Mouse (Mus musculus): Measurements from ENCODE around the gene Spata13. TPM values are rescaled to one million over a fixed set of nuclear protein-coding genes. Genes with fewer than 3 reads are reported as not detected.

Gene Spata13
- polyA plus RNA-seq, 1 experiment from 2014 or later: 22.9 TPM

GRCm38 (mm10) chr14:60776521-60776920 is 142.7 kb downstream of the Spata13 start:
- Histone ChIP-seq H3K4me1 (no peaks in the 10 kb centered on the region), H3K27me3 (replicated peaks) (no peaks in the 10 kb centered on the region), H3K9ac (replicated peaks) (no peak overlapping the region), H3K36me3 (no peaks in the 10 kb centered on the region), H3K9me3 (replicated peaks) (no peaks in the 10 kb centered on the region), H3K27ac (replicated peaks) (no peak overlapping the region), H3K4me2 (no peak overlapping the region), H3K4me3 (replicated peaks) (no peak overlapping the region)
- 90% methylated on average over 8 of the region's 8 CpGs for WGBS
- no peak for ATAC-seq (ENCODE audit: low FRiP score)

GRCm38 (mm10) chr14:60777485-60777919 is 143.7 kb downstream of the Spata13 start:
- ATAC-seq (ENCODE audit: low FRiP score): no peak
- Histone ChIP-seq H3K27ac (replicated peaks) (no peak overlapping the region), H3K4me2 (no peak overlapping the region), H3K4me3 (replicated peaks) (no peak overlapping the region), H3K4me1 (no peaks in the 10 kb centered on the region), H3K9ac (replicated peaks) (no peak overlapping the region), H3K36me3 (no peaks in the 10 kb centered on the region), H3K27me3 (replicated peaks) (no peaks in the 10 kb centered on the region), H3K9me3 (replicated peaks) (no peaks in the 10 kb centered on the region)
- WGBS: 84% methylated on average over 5 of the region's 5 CpGs

- 92% methylated on average over 7 of the region's 7 CpGs for WGBS
- H3K4me1 ChIP-seq: no peaks in the 10 kb centered on the region
- H3K9me3 ChIP-seq (replicated peaks): no peaks in the 10 kb centered on the region
- no peak overlapping the region for H3K4me2 ChIP-seq
- no peak overlapping the region for H3K9ac ChIP-seq (replicated peaks)
- ATAC-seq (ENCODE audit: low FRiP score): no peak
- no peak overlapping the region for H3K4me3 ChIP-seq (replicated peaks)
- no peaks in the 10 kb centered on the region for H3K27me3 ChIP-seq (replicated peaks)
- H3K36me3 ChIP-seq: no peaks in the 10 kb centered on the region
- no peak overlapping the region for H3K27ac ChIP-seq (replicated peaks)
Observed at GRCm38 (mm10) chr14:60779198-60779597, 145.4 kb downstream of the Spata13 start.

GRCm38 (mm10) chr14:60782121-60782656 is 148.4 kb downstream of the Spata13 start:
- WGBS: 65% methylated on average over 7 of the region's 7 CpGs
- ATAC-seq (ENCODE audit: low FRiP score): no peak
- H3K27me3 ChIP-seq (replicated peaks): no peaks in the 10 kb centered on the region
- peaks cover 7% of the 10 kb centered on the region for H3K4me1 ChIP-seq
- H3K4me2 ChIP-seq: no peak overlapping the region
- H3K36me3 ChIP-seq: no peaks in the 10 kb centered on the region
- H3K9me3 ChIP-seq (replicated peaks): no peaks in the 10 kb centered on the region
- no peak overlapping the region for H3K9ac ChIP-seq (replicated peaks)
- no peak overlapping the region for H3K27ac ChIP-seq (replicated peaks)
- H3K4me3 ChIP-seq (replicated peaks): no peak overlapping the region

GRCm38 (mm10) chr14:60783196-60783595 is 149.4 kb downstream of the Spata13 start:
- Histone ChIP-seq H3K27me3 (replicated peaks) (no peaks in the 10 kb centered on the region), H3K4me1 (peaks cover 7% of the 10 kb centered on the region), H3K4me2 (no peak overlapping the region), H3K9ac (replicated peaks) (no peak overlapping the region), H3K4me3 (replicated peaks) (no peak overlapping the region), H3K9me3 (replicated peaks) (no peaks in the 10 kb centered on the region), H3K27ac (replicated peaks) (no peak overlapping the region), H3K36me3 (peaks cover 4% of the 10 kb centered on the region; the same call in 1 of the 2 replicates)
- WGBS: 50% methylated on average over 8 of the region's 8 CpGs
- ATAC-seq (ENCODE audit: low FRiP score): no peak

- Histone ChIP-seq H3K4me1 (peaks cover 7% of the 10 kb centered on the region), H3K4me3 (replicated peaks) (peak within 1 kb of the TSS; percentile 83), H3K4me2 (peak within 1 kb of the TSS; percentile 78), H3K27me3 (replicated peaks) (no peaks in the 10 kb centered on the region), H3K9me3 (replicated peaks) (no peaks in the 10 kb centered on the region), H3K27ac (replicated peaks) (peak within 1 kb of the TSS; percentile 80), H3K36me3 (peaks cover 10% of the 10 kb centered on the region; the same call in 1 of the 2 replicates), H3K9ac (replicated peaks) (peak within 1 kb of the TSS; percentile 67)
- WGBS: under 1% methylated on average over 61 of the region's 61 CpGs
- peak; percentile 95 for ATAC-seq (ENCODE audit: low FRiP score)
Observed at GRCm38 (mm10) chr14:60784427-60785315, 150.9 kb downstream of the Spata13 start, which contains the start of gene Mipep. TSS of gene Mipep (plus strand) at chr14:60784573.

GRCm38 (mm10) chr14:60790103-60790502 is 156.3 kb downstream of the Spata13 start:
- peaks cover 3% of the 10 kb centered on the region for H3K4me1 ChIP-seq
- H3K4me3 ChIP-seq (replicated peaks): no peak overlapping the region
- no peak overlapping the region for H3K4me2 ChIP-seq
- 33% methylated on average over 3 of the region's 3 CpGs for WGBS
- no peaks in the 10 kb centered on the region for H3K9me3 ChIP-seq (replicated peaks)
- no peak overlapping the region for H3K27ac ChIP-seq (replicated peaks)
- no peak overlapping the region for H3K9ac ChIP-seq (replicated peaks)
- H3K36me3 ChIP-seq: peaks cover 32% of the 10 kb centered on the region
- no peaks in the 10 kb centered on the region for H3K27me3 ChIP-seq (replicated peaks)
- no peak for ATAC-seq (ENCODE audit: low FRiP score)

- Histone ChIP-seq H3K36me3 (peaks cover 35% of the 10 kb centered on the region), H3K27me3 (replicated peaks) (no peaks in the 10 kb centered on the region), H3K4me2 (no peak overlapping the region), H3K9ac (replicated peaks) (no peak overlapping the region), H3K4me3 (replicated peaks) (no peak overlapping the region), H3K9me3 (replicated peaks) (no peaks in the 10 kb centered on the region), H3K27ac (replicated peaks) (no peak overlapping the region), H3K4me1 (no peaks in the 10 kb centered on the region)
- WGBS: 89% methylated on average over 4 of the region's 4 CpGs
- no peak for ATAC-seq (ENCODE audit: low FRiP score)
Observed at GRCm38 (mm10) chr14:60796600-60797322, 163.0 kb downstream of the Spata13 start.

- Histone ChIP-seq H3K9me3 (replicated peaks) (no peaks in the 10 kb centered on the region), H3K27ac (replicated peaks) (no peak overlapping the region), H3K4me2 (no peak overlapping the region), H3K36me3 (peaks cover 36% of the 10 kb centered on the region), H3K9ac (replicated peaks) (no peak overlapping the region), H3K4me3 (replicated peaks) (no peak overlapping the region), H3K27me3 (replicated peaks) (no peaks in the 10 kb centered on the region), H3K4me1 (no peaks in the 10 kb centered on the region)
- WGBS: 94% methylated on average over 5 of the region's 5 CpGs
- ATAC-seq (ENCODE audit: low FRiP score): no peak
Observed at GRCm38 (mm10) chr14:60797596-60797995, 163.8 kb downstream of the Spata13 start.

GRCm38 (mm10) chr14:60798721-60799120 is 164.9 kb downstream of the Spata13 start:
- Histone ChIP-seq H3K9me3 (replicated peaks) (no peaks in the 10 kb centered on the region), H3K9ac (replicated peaks) (no peak overlapping the region), H3K36me3 (peaks cover 41% of the 10 kb centered on the region), H3K27me3 (replicated peaks) (no peaks in the 10 kb centered on the region), H3K4me3 (replicated peaks) (no peak overlapping the region), H3K4me1 (no peaks in the 10 kb centered on the region), H3K27ac (replicated peaks) (no peak overlapping the region), H3K4me2 (no peak overlapping the region)
- WGBS: 95% methylated on average over 4 of the region's 4 CpGs
- no peak for ATAC-seq (ENCODE audit: low FRiP score)

- Histone ChIP-seq H3K36me3 (peaks cover 46% of the 10 kb centered on the region), H3K9me3 (replicated peaks) (no peaks in the 10 kb centered on the region), H3K4me3 (replicated peaks) (no peak overlapping the region), H3K27me3 (replicated peaks) (no peaks in the 10 kb centered on the region), H3K27ac (replicated peaks) (no peak overlapping the region), H3K4me1 (no peaks in the 10 kb centered on the region), H3K4me2 (no peak overlapping the region), H3K9ac (replicated peaks) (no peak overlapping the region; the same call in 1 of the 2 replicates)
- 54% methylated on average over 9 of the region's 9 CpGs for WGBS
- ATAC-seq (ENCODE audit: low FRiP score): no peak
Observed at GRCm38 (mm10) chr14:60799762-60800728, 166.2 kb downstream of the Spata13 start.
